ENCODE assay signal across 22 mouse cellular contexts in the genomic region with DNA sequence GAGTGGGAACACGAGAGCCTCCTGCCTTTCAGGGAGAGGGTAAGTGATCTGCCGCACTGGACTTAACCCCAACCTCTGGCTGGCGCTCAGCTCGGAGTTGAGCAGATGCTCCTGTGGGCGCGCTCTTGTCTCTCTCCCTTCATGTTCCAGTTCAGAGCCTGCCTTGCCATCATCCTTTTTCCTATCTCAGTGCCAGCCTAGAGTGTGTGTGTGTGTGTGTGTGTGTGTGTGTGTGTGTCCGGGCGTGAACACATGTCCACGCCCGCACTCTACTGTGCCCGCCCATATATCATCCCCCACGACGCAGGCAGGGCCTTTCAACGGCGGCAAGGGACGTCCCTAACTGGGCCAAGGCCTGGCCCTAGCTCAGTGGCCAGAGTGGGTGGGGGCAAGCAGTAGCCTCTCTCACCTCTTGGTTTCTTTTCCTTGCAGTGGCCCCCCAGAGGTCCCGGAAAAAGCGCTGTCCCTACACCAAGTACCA. TPM values are rescaled to one million over a fixed set of nuclear protein-coding genes. Genes with fewer than 3 reads are reported as not detected.
A peak's percentile ranks its signal among the peaks of the same experiment; 100 is the strongest.
DNase-seq lines count a peak whose midpoint lies in the region; ATAC-seq and TF ChIP-seq lines count a peak whose summit lies in the region.
"Had no signal": no experiment of that assay in that cellular context is flagged by ENCODE, and none has a peak within 500 bp of the region (broad histone marks: within the 10 kb centered on the region; RNA-seq: fewer than 3 reads in every experiment).

No protein-coding gene starts in this region.

- no peak overlapping the region for H3K4me2 ChIP-seq in intestine, embryonic 14.5 days (ENCODE audit: low read length)
- peak overlapping the region; percentile 75 for H3K4me2 ChIP-seq in limb, embryonic 13.5 days (replicated peaks)
- H3K4me2 ChIP-seq in liver, embryonic 12.5 days, result no peak overlapping the region
- H3K4me2 ChIP-seq: liver, embryonic 13.5 days had no signal

- H3K4me3 ChIP-seq in kidney, adult 2 months (ENCODE audit: insufficient read depth, low read depth, low read length), result peak overlapping the region; percentile 46
- H3K4me3 ChIP-seq in intestine, embryonic 14.5 days (ENCODE audit: low read depth, low read length), result peak overlapping the region; percentile 30
- peak overlapping the region; percentile 79 for H3K4me3 ChIP-seq in limb, embryonic 13.5 days
- no peak overlapping the region for H3K4me3 ChIP-seq in liver, embryonic 12.5 days
- H3K4me3 ChIP-seq: left cerebral cortex, adult 2 months had no signal

- no peak for DNase-seq in kidney, adult 2 months
- no peak for DNase-seq in kidney, adult 9 months
- DNase-seq in ES-CJ7 (ENCODE audit: low read depth, low spot score), result peak; percentile 81
- DNase-seq in intestine, embryonic 14.5 days (ENCODE audit: low spot score), result peak; percentile 68
- no peak for DNase-seq in right cerebral cortex, adult 18-20 months
- DNase-seq: gastrocnemius, adult 2 months; heart, postnatal 4 days; liver, embryonic 13.5 days; right cerebral cortex, postnatal 25 days had no signal

- H3K9me3 ChIP-seq in intestine, embryonic 14.5 days (ENCODE audit: control insufficient read depth, low read length), result no peaks in the 10 kb centered on the region
- no peaks in the 10 kb centered on the region for H3K9me3 ChIP-seq in limb, embryonic 13.5 days
- no peaks in the 10 kb centered on the region for H3K9me3 ChIP-seq in liver, embryonic 12.5 days (replicated peaks)
- H3K9me3 ChIP-seq: forebrain, embryonic 13.5 days; liver, embryonic 13.5 days had no signal

- H3K4me1 ChIP-seq in kidney, adult 2 months (ENCODE audit: control insufficient read depth, insufficient read depth, low read length), result no peaks in the 10 kb centered on the region
- no peaks in the 10 kb centered on the region; the same call in 1 of the 2 replicates for H3K4me1 ChIP-seq in intestine, embryonic 14.5 days (replicated peaks; ENCODE audit: control insufficient read depth, insufficient read depth, low read length)
- H3K4me1 ChIP-seq in limb, embryonic 13.5 days, result peaks cover 17% of the 10 kb centered on the region
- peaks cover 13% of the 10 kb centered on the region for H3K4me1 ChIP-seq in liver, embryonic 12.5 days

- no peak for TF ChIP-seq POLR2A in kidney, adult 2 months (IDR thresholded peaks at IDR 0.05; ENCODE audit: low read depth, low read length)

- H3K36me3 ChIP-seq in kidney, adult 2 months (ENCODE audit: control insufficient read depth, insufficient read depth, low read length), result no peaks in the 10 kb centered on the region
- no peaks in the 10 kb centered on the region for H3K36me3 ChIP-seq in intestine, embryonic 14.5 days (ENCODE audit: control insufficient read depth, insufficient read depth, low read length)
- H3K36me3 ChIP-seq in limb, embryonic 13.5 days, result 0 out of 2 replicates have a peak, but pooled peaks cover 8% of the 10 kb centered on the region
- H3K36me3 ChIP-seq in liver, embryonic 12.5 days, result no peaks in the 10 kb centered on the region
- H3K36me3 ChIP-seq: G1E; liver, embryonic 13.5 days had no signal

- no peak overlapping the region for H3K27ac ChIP-seq in kidney, adult 2 months (ENCODE audit: insufficient read depth, low read depth, low read length)
- 0 out of 2 replicates have a peak overlapping the region, but pooled peaks have one; percentile 33 for H3K27ac ChIP-seq in intestine, embryonic 14.5 days (ENCODE audit: low read depth)
- H3K27ac ChIP-seq in limb, embryonic 13.5 days, result peak overlapping the region; percentile 98
- H3K27ac ChIP-seq in liver, embryonic 12.5 days, result no peak overlapping the region
- H3K27ac ChIP-seq: forebrain, embryonic 13.5 days; gastrocnemius, adult 2 months; left cerebral cortex, adult 2 months; liver, embryonic 13.5 days had no signal

- 8% methylated on average over 18 of the region's 18 CpGs for WGBS in kidney, adult 2 months
- 2% methylated on average over 18 of the region's 18 CpGs for WGBS in intestine, embryonic 14.5 days
- WGBS in limb, embryonic 13.5 days, result 1% methylated on average over 18 of the region's 18 CpGs
- WGBS in liver, embryonic 12.5 days (ENCODE audit: insufficient replicate concordance), result 4% methylated on average over 18 of the region's 18 CpGs

- peak overlapping the region; percentile 12; the same call in 1 of the 2 replicates for H3K9ac ChIP-seq in intestine, embryonic 14.5 days (ENCODE audit: low read length)
- peak overlapping the region; percentile 99 for H3K9ac ChIP-seq in limb, embryonic 13.5 days
- no peak overlapping the region for H3K9ac ChIP-seq in liver, embryonic 12.5 days
- H3K9ac ChIP-seq: forebrain, embryonic 13.5 days; liver, embryonic 13.5 days had no signal

- peaks cover 11% of the 10 kb centered on the region for H3K27me3 ChIP-seq in kidney, adult 2 months (replicated peaks; ENCODE audit: control insufficient read depth, insufficient read depth, low read length)
- H3K27me3 ChIP-seq in intestine, embryonic 14.5 days (replicated peaks; ENCODE audit: control insufficient read depth, insufficient read depth, low read length), result peaks cover 100% of the 10 kb centered on the region
- H3K27me3 ChIP-seq in limb, embryonic 13.5 days, result peaks cover 57% of the 10 kb centered on the region
- H3K27me3 ChIP-seq in liver, embryonic 12.5 days (replicated peaks), result peaks cover 96% of the 10 kb centered on the region

- TF ChIP-seq CTCF in kidney, adult 2 months (conservative IDR thresholded peaks at IDR 0.05; ENCODE audit: insufficient read depth, insufficient read length, low read depth, low read length), result no peak

- no peak for ATAC-seq in intestine, embryonic 14.5 days (replicated peaks; ENCODE audit: low FRiP score, low TSS enrichment, low read depth)
- ATAC-seq in limb, embryonic 13.5 days (ENCODE audit: low FRiP score, low read depth), result peak; percentile 6; the same call in 1 of the 2 replicates
- ATAC-seq in megakaryocyte progenitor cell, adult 5-6 weeks (replicated peaks; ENCODE audit: poor library complexity), result no peak
- ATAC-seq in liver, embryonic 12.5 days, result no peak

RNA-seq across cellular contexts. Expression of gene Hoxd11, which starts 4.2 kb away (rescaled TPM):
- polyA plus RNA-seq in kidney, adult 2 months (2012; rRNA removed), result 2.1 and 2.8 TPM in 2 replicates
- 3.6 and 4.2 TPM in 2 replicates for polyA plus RNA-seq in intestine, embryonic 14.5 days (2014; fragmentation: Nextera tagmentation; extraction: Ambion mirVana)
- polyA plus RNA-seq in limb, embryonic 13.5 days (2015; fragmentation: Nextera tagmentation; extraction: Ambion mirVana), result 19.1 TPM in 2 replicates
- total RNA-seq in megakaryocyte progenitor cell, adult 5-6 weeks (2015), result not detected in 2 replicates
- total RNA-seq in megakaryocyte progenitor cell, adult 5-6 weeks (2017), result not detected in 2 replicates
- not detected in 2 replicates for polyA plus RNA-seq in liver, embryonic 12.5 days (2016; fragmentation: Nextera tagmentation; extraction: Ambion mirVana)
- total RNA-seq: common myeloid progenitor, adult 5-6 weeks; gastrocnemius, adult 2 months; heart, postnatal 4 days; left cerebral cortex, adult 2 months; midbrain, postnatal 0 days had no signal
- polyA plus RNA-seq: C2C12; embryonic facial prominence, embryonic 14.5 days; forebrain, embryonic 13.5 days; G1E; heart, embryonic 11.5 days; large intestine, adult 2 months; liver, embryonic 13.5 days; midbrain, postnatal 0 days; thymus, postnatal 0 days had no signal

RNA-seq across cellular contexts. Expression of gene Hoxd10, which starts 8.2 kb away (rescaled TPM):
- polyA plus RNA-seq in kidney, adult 2 months (2012; rRNA removed), result 7.6 and 7.9 TPM in 2 replicates
- polyA plus RNA-seq in intestine, embryonic 14.5 days (2014; fragmentation: Nextera tagmentation; extraction: Ambion mirVana), result 7.8 and 13.7 TPM in 2 replicates
- polyA plus RNA-seq in limb, embryonic 13.5 days (2015; fragmentation: Nextera tagmentation; extraction: Ambion mirVana), result 26.0 and 26.2 TPM in 2 replicates
- total RNA-seq in megakaryocyte progenitor cell, adult 5-6 weeks (2015), result not detected in 2 replicates
- not detected in 2 replicates for total RNA-seq in megakaryocyte progenitor cell, adult 5-6 weeks (2017)
- not detected in 2 replicates for polyA plus RNA-seq in liver, embryonic 12.5 days (2016; fragmentation: Nextera tagmentation; extraction: Ambion mirVana)
- total RNA-seq: common myeloid progenitor, adult 5-6 weeks; heart, postnatal 4 days; left cerebral cortex, adult 2 months had no signal
- polyA plus RNA-seq: C2C12; forebrain, embryonic 13.5 days; G1E; large intestine, adult 2 months; liver, embryonic 13.5 days; midbrain, postnatal 0 days had no signal

RNA-seq across cellular contexts. Expression of gene Hoxd12, which starts 8.7 kb away (rescaled TPM):
- polyA plus RNA-seq in kidney, adult 2 months (2012; rRNA removed), result not detected in 2 replicates
- 0.24 and 0.34 TPM in 2 replicates for polyA plus RNA-seq in intestine, embryonic 14.5 days (2014; fragmentation: Nextera tagmentation; extraction: Ambion mirVana)
- 59.3 and 67.1 TPM in 2 replicates for polyA plus RNA-seq in limb, embryonic 13.5 days (2015; fragmentation: Nextera tagmentation; extraction: Ambion mirVana)
- not detected in 2 replicates for total RNA-seq in megakaryocyte progenitor cell, adult 5-6 weeks (2015)
- total RNA-seq in megakaryocyte progenitor cell, adult 5-6 weeks (2017), result not detected in 2 replicates
- polyA plus RNA-seq in liver, embryonic 12.5 days (2016; fragmentation: Nextera tagmentation; extraction: Ambion mirVana), result not detected in 2 replicates
- total RNA-seq: common myeloid progenitor, adult 5-6 weeks; G1E; gastrocnemius, adult 2 months; heart, postnatal 4 days; left cerebral cortex, adult 2 months; midbrain, postnatal 0 days had no signal
- polyA plus RNA-seq: C2C12; embryonic facial prominence, embryonic 14.5 days; forebrain, embryonic 13.5 days; G1E; heart, embryonic 11.5 days; large intestine, adult 2 months; liver, embryonic 13.5 days; midbrain, postnatal 0 days; thymus, postnatal 0 days had no signal

RNA-seq across cellular contexts. Expression of gene Hoxd9, which starts 14.0 kb away (rescaled TPM):
- polyA plus RNA-seq in kidney, adult 2 months (2012; rRNA removed), result 23.9 and 26.0 TPM in 2 replicates
- polyA plus RNA-seq in intestine, embryonic 14.5 days (2014; fragmentation: Nextera tagmentation; extraction: Ambion mirVana), result 3.9 and 6.8 TPM in 2 replicates
- 10.7 and 10.9 TPM in 2 replicates for polyA plus RNA-seq in limb, embryonic 13.5 days (2015; fragmentation: Nextera tagmentation; extraction: Ambion mirVana)
- not detected in 2 replicates for total RNA-seq in megakaryocyte progenitor cell, adult 5-6 weeks (2015)
- not detected in 2 replicates for total RNA-seq in megakaryocyte progenitor cell, adult 5-6 weeks (2017)
- polyA plus RNA-seq in liver, embryonic 12.5 days (2016; fragmentation: Nextera tagmentation; extraction: Ambion mirVana), result 0.06 TPM in 1 of 2 replicates, not detected in the other
- total RNA-seq: common myeloid progenitor, adult 5-6 weeks; G1E; left cerebral cortex, adult 2 months; midbrain, postnatal 0 days had no signal
- polyA plus RNA-seq: C2C12; forebrain, embryonic 13.5 days; G1E; heart, embryonic 11.5 days; liver, embryonic 13.5 days; midbrain, postnatal 0 days had no signal

RNA-seq across cellular contexts. Expression of gene Hoxd13, which starts 15.4 kb away (rescaled TPM):
- polyA plus RNA-seq in kidney, adult 2 months (2012; rRNA removed), result not detected in 2 replicates
- polyA plus RNA-seq in intestine, embryonic 14.5 days (2014; fragmentation: Nextera tagmentation; extraction: Ambion mirVana), result not detected in 2 replicates
- polyA plus RNA-seq in limb, embryonic 13.5 days (2015; fragmentation: Nextera tagmentation; extraction: Ambion mirVana), result 48.5 and 55.5 TPM in 2 replicates
- not detected in 2 replicates for total RNA-seq in megakaryocyte progenitor cell, adult 5-6 weeks (2015)
- not detected in 2 replicates for total RNA-seq in megakaryocyte progenitor cell, adult 5-6 weeks (2017)
- 0.10 TPM in 1 of 2 replicates, not detected in the other for polyA plus RNA-seq in liver, embryonic 12.5 days (2016; fragmentation: Nextera tagmentation; extraction: Ambion mirVana)
- total RNA-seq: common myeloid progenitor, adult 5-6 weeks; gastrocnemius, adult 2 months; heart, postnatal 4 days; left cerebral cortex, adult 2 months; midbrain, postnatal 0 days had no signal
- polyA plus RNA-seq: C2C12; embryonic facial prominence, embryonic 14.5 days; forebrain, embryonic 13.5 days; G1E; heart, embryonic 11.5 days; large intestine, adult 2 months; liver, embryonic 13.5 days; midbrain, postnatal 0 days; thymus, postnatal 0 days had no signal

Comparison
In these comparisons a context has a peak if more than half of its experiments do, and no peak if none do; other contexts are left out.
1. DNase-seq: peak in ES-CJ7 (single experiment) and intestine, embryonic 14.5 days (single experiment); none in kidney, adult 2 months (single experiment), kidney, adult 9 months (single experiment) and right cerebral cortex, adult 18-20 months (single experiment).
2. H3K27ac ChIP-seq: peak in intestine, embryonic 14.5 days (single experiment) and limb, embryonic 13.5 days (single experiment); none in kidney, adult 2 months (single experiment) and liver, embryonic 12.5 days (single experiment).
3. RNA of gene Hoxd12, which starts 8.7 kb away (polyA plus RNA-seq): 59.3 to 67.1 TPM in limb, embryonic 13.5 days; 0.24 to 0.34 TPM in intestine, embryonic 14.5 days, not detected in liver, embryonic 12.5 days and not detected in kidney, adult 2 months; every median in the first group is over 10 times any median in the second.